Mouse (Mus musculus) myocyte (in vitro differentiated cells): ENCODE results near the gene Chrne. TPM values are rescaled to one million over a fixed set of nuclear protein-coding genes. Genes with fewer than 3 reads are reported as not detected.

Experiments used
- H3K27me3 ChIP-seq: one replicate; pipeline ENCODE4 v1.6.1; 2011; ENCODE audit not compliant: control insufficient read depth, insufficient read depth, insufficient read length
- H3K36me3 ChIP-seq: one replicate; pipeline ENCODE4 v1.6.1; 2011; ENCODE audit not compliant: control insufficient read depth, insufficient read depth
- H3K4me2 ChIP-seq: one replicate; pipeline ENCODE4 v1.6.1; 2011; ENCODE audit warnings: low read depth, control low read depth
- H3K4me3 ChIP-seq: one replicate; pipeline ENCODE4 v1.5.1; 2011; ENCODE audit warnings: mild to moderate bottlenecking, control low read depth, moderate library complexity
- H3K79me2 ChIP-seq: one replicate; pipeline ENCODE4 v1.6.1; 2011; ENCODE audit not compliant: control insufficient read depth, insufficient read depth
- H3ac ChIP-seq: one replicate; pipeline ENCODE4 v1.6.1; 2011; ENCODE audit not compliant: control insufficient read depth, insufficient read length
- CEBPB ChIP-seq: IDR thresholded peaks from 2 replicates; pipeline ENCODE4 v1.6.1; 2011; ENCODE audit warnings: mild to moderate bottlenecking, moderate library complexity; ENCODE audit not compliant: poor library complexity, insufficient read depth, severe bottlenecking
- E2F4 ChIP-seq: IDR thresholded peaks from one replicate; pipeline ENCODE4 v1.6.1; 2011; ENCODE audit warnings: mild to moderate bottlenecking, control low read depth, moderate library complexity; ENCODE audit not compliant: insufficient read depth
- MAX ChIP-seq: IDR thresholded peaks from one replicate; pipeline ENCODE4 v1.6.1; 2011; ENCODE audit warnings: low read depth, mild to moderate bottlenecking, control low read depth
- MYOD1 ChIP-seq, 3 experiments: IDR thresholded peaks; one replicate each; pipeline ENCODE4 v1.6.1; 2011; ENCODE audit warnings: control low read depth in 2 of 3, low read depth in 2 of 3, mild to moderate bottlenecking in 2 of 3, moderate library complexity in 1 of 3; ENCODE audit not compliant: insufficient read length in 2 of 3, control insufficient read depth in 1 of 3
- MYOG ChIP-seq, 3 experiments: IDR thresholded peaks; one replicate each; pipeline ENCODE4 v1.6.1; 2011; ENCODE audit warnings: control low read depth in 2 of 3, low read depth in 2 of 3, mild to moderate bottlenecking in 2 of 3; ENCODE audit not compliant: insufficient read length in 2 of 3, control insufficient read depth in 1 of 3, insufficient read depth in 1 of 3
- POLR2A ChIP-seq: IDR thresholded peaks from one replicate; pipeline ENCODE4 v1.6.1; 2011; ENCODE audit warnings: low read depth, mild to moderate bottlenecking, control low read depth, moderate library complexity; ENCODE audit not compliant: insufficient read length
- POLR2AphosphoS2 ChIP-seq: IDR thresholded peaks from one replicate; pipeline ENCODE4 v1.6.1; 2011; ENCODE audit warnings: low read depth, control low read depth; ENCODE audit not compliant: insufficient read length
- REST ChIP-seq: IDR thresholded peaks from one replicate; pipeline ENCODE4 v1.6.1; 2011; ENCODE audit warnings: mild to moderate bottlenecking, control low read depth, moderate library complexity; ENCODE audit not compliant: insufficient read depth, insufficient read length
- SRF ChIP-seq: IDR thresholded peaks from one replicate; pipeline ENCODE4 v1.6.1; 2011; ENCODE audit warnings: low read depth; ENCODE audit not compliant: control insufficient read depth, insufficient read length
- TCF12 ChIP-seq: IDR thresholded peaks from one replicate; pipeline ENCODE4 v1.6.1; 2011; ENCODE audit warnings: mild to moderate bottlenecking, control low read depth; ENCODE audit not compliant: poor library complexity, insufficient read depth, severe bottlenecking
- TCF3 ChIP-seq: IDR thresholded peaks from one replicate; pipeline ENCODE4 v1.6.1; 2011; ENCODE audit warnings: low read depth, control low read depth; ENCODE audit not compliant: insufficient read length
- USF1 ChIP-seq: IDR thresholded peaks from one replicate; pipeline ENCODE4 v1.6.1; 2011; ENCODE audit warnings: low read depth, mild to moderate bottlenecking, control low read depth, moderate library complexity
- polyA plus RNA-seq: library from polyadenylated mRNA; unstranded; fragments of >200 nt; fragmentation: generic; extraction: Trizol; gene quantifications from one replicate; pipeline ENCODE4 v1.2.1, GENCODE M21; 2012; ENCODE audit warnings: missing spikeins

The Chrne gene
- polyA plus RNA-seq, 1 experiment, result 5.3 TPM

DNA sequence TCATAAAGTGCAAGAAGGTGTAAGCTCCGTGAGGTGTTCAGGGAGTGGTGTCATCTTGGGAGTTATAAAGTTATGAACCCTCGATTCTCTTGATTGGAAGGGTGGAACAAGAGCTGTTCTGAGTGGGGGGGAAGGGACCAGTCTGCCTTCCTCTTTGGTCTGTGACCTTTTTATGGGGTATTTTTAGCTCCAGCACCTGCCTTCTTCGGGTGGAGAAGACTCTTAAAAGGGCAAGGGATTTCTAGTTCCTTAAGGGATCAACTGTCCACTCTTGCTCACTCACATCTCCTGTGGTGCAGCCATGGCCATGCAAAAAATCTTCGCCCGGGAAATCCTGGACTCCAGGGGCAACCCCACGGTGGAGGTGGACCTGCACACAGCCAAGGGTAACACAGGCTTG, 38.6 kb upstream of the Chrne start:
- peak overlapping the region; percentile 94 for H3K4me3 ChIP-seq
- peak overlapping the region; percentile 4 for H3ac ChIP-seq
- peak overlapping the region; percentile 97 for H3K4me2 ChIP-seq
- TF ChIP-seq E2F4 (no peak), TCF12 (peak; percentile 45), MYOD1 (IDR thresholded peaks at IDR 0.05; ENCODE audit: control insufficient read depth in 1 of 3, insufficient read length in 2 of 3, low read depth in 2 of 3) (peak in 1 of 3 experiments; percentile 9), MYOG (IDR thresholded peaks at IDR 0.05; ENCODE audit: control insufficient read depth in 1 of 3, insufficient read depth in 1 of 3, insufficient read length in 2 of 3, low read depth in 2 of 3) (peak in 1 of 3 experiments; percentile 40)
- peaks cover 23% of the 10 kb centered on the region for H3K36me3 ChIP-seq
- peaks cover 57% of the 10 kb centered on the region for H3K79me2 ChIP-seq
- no peaks in the 10 kb centered on the region for H3K27me3 ChIP-seq

DNA sequence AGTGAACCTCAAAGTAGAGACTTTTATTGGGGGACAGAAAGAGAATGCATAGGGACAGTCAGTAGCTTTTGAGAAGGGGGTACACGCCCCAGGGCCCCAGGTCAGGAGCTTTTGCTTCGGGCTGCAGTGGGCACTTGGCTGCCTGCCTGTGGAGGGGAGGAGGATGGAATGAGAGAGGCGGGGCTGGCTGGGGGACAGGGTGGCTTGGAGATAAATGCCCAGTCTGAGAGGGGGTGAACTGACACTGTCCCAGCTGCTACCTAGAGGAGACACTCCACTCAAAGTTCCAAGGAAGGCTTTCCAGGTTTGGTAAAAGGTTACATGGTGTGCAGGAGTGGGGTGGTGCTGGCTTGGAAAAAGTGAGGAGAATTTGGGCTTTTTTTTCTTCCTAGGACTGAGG, 37.9 kb upstream of the Chrne start, which contains the start of gene Eno3:
Eno3 (plus strand) TSS at position 239 of the 400 bp plus-strand sequence.
- peak; percentile 71 for TF ChIP-seq POLR2A
- TF ChIP-seq USF1, result no peak
- peak; percentile 80 for TF ChIP-seq POLR2AphosphoS2
- TF ChIP-seq E2F4, result no peak
- no peak for TF ChIP-seq REST
- no peak for TF ChIP-seq CEBPB
- peak in 1 of 3 experiments; percentile 40 for TF ChIP-seq MYOG (IDR thresholded peaks at IDR 0.05; ENCODE audit: control insufficient read depth in 1 of 3, insufficient read depth in 1 of 3, insufficient read length in 2 of 3, low read depth in 2 of 3)
- no peak for TF ChIP-seq SRF
- TF ChIP-seq MAX, result no peak
- peak in 1 of 3 experiments; percentile 43 for TF ChIP-seq MYOD1 (IDR thresholded peaks at IDR 0.05; ENCODE audit: control insufficient read depth in 1 of 3, insufficient read length in 2 of 3, low read depth in 2 of 3)

DNA sequence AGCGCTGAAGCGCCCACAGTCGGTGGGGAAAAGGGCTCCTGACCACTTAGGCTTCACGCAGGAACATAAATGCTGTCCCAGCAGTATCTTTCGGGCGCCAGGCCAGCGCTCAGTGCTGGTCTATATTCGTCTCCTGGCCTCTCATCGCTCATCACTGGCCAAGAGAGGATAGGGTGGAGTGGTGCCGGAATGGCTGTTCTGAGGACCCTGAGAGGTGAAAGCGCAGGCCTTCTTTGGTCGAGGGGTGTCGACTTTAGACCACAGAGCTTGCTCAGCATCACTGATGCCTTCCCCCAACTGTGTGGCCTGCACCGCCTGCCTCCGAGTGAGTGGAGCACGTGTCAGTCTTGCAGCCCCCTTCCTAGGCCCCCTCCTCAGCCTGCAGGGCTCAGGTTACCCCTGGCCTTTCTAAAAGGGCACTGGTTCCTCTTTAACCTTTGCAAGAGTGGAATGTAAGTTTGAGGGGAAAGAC, 37.5 kb upstream of the Chrne start:
- Histone ChIP-seq H3K36me3 (peaks cover 18% of the 10 kb centered on the region), H3ac (peak overlapping the region; percentile 88), H3K27me3 (no peaks in the 10 kb centered on the region), H3K4me3 (peak overlapping the region; percentile 94), H3K79me2 (peaks cover 68% of the 10 kb centered on the region), H3K4me2 (peak overlapping the region; percentile 97)
- TF ChIP-seq CEBPB (no peak), POLR2A (peak; percentile 44), USF1 (no peak), MYOG (IDR thresholded peaks at IDR 0.05; ENCODE audit: control insufficient read depth in 1 of 3, insufficient read depth in 1 of 3, insufficient read length in 2 of 3, low read depth in 2 of 3) (peak in 1 of 3 experiments; percentile 43), MAX (no peak), REST (no peak), SRF (no peak), POLR2AphosphoS2 (peak; percentile 26), TCF3 (no peak), E2F4 (no peak), MYOD1 (IDR thresholded peaks at IDR 0.05; ENCODE audit: control insufficient read depth in 1 of 3, insufficient read length in 2 of 3, low read depth in 2 of 3) (peak in 1 of 3 experiments; percentile 55), TCF12 (no peak)

More for the DNA sequence above, 37.9 kb upstream of the Chrne start, which contains the start of gene Eno3:
- Histone ChIP-seq H3K4me3 (peak within 1 kb of the TSS; percentile 94), H3K4me2 (peak within 1 kb of the TSS; percentile 97), H3K27me3 (no peaks in the 10 kb centered on the region), H3ac (peak within 1 kb of the TSS; percentile 88), H3K36me3 (peaks cover 22% of the 10 kb centered on the region), H3K79me2 (peaks cover 63% of the 10 kb centered on the region)

DNA sequence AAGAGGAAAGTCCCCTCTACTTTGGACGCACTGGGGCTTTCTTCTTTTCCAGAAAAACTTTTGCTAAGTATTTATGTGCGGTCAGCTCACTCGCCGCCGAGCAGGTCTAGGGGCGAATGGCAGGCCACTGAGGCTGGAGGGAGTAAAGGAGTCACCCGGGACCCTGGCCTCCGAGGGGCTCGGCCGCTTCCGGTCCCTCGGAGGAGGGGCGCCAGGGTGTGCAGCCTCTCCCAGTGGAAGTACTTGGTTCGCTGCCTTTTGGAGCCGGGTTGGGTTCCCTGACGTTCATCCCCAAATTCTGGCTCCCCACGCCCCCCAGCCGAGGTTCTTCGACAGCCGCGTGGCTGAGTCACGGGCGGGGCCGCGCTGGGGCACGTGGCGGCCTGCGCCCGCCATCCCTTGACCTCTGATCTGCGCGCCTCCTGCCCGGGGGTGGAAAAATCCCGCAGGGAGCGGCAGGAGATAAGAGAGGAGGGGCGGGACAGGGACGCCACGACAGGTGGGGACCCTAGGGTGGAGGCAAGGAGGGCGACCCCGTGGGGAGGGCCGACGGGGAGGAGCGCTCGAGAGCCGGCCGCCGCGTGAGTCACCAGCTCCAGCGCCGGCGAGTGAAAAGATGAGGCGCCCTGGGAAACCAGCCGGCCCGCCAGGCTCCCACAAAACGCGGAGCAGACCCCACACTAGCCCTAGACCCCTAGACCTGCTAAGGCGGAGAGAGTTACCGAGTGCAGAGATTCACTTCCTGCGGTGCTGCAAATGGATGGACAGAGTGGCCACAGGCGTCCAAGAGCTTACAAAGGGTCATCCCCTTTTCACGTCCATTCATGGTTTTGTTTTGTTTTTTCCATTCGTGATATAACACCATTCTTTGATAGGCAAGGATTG, 36.8 kb upstream of the Chrne start:
- H3K36me3 ChIP-seq, result peaks cover 24% of the 10 kb centered on the region
- TF ChIP-seq USF1 (peak; percentile 36), TCF12 (peak; percentile 45), CEBPB (no peak), POLR2A (peak; percentile 55), E2F4 (no peak), MYOD1 (IDR thresholded peaks at IDR 0.05; ENCODE audit: control insufficient read depth in 1 of 3, insufficient read length in 2 of 3, low read depth in 2 of 3) (peak in 2 of 3 experiments; percentile 93 to 97), TCF3 (no peak), REST (no peak), MAX (peak; percentile 69), SRF (no peak), MYOG (IDR thresholded peaks at IDR 0.05; ENCODE audit: control insufficient read depth in 1 of 3, insufficient read depth in 1 of 3, insufficient read length in 2 of 3, low read depth in 2 of 3) (peak in 2 of 3 experiments; percentile 92 to 95), POLR2AphosphoS2 (peak; percentile 42)
- H3K79me2 ChIP-seq, result peaks cover 74% of the 10 kb centered on the region
- no peaks in the 10 kb centered on the region for H3K27me3 ChIP-seq
- peak overlapping the region; percentile 94 for H3K4me3 ChIP-seq
- peak overlapping the region; percentile 88 for H3ac ChIP-seq
- peak overlapping the region; percentile 97 for H3K4me2 ChIP-seq
